Comparison of ENCODE assay signal across 19 mouse cellular contexts in genomic region chr6:90532575-90533190, GRCm38 (mm10).
"Had no signal": no experiment of that assay in that cellular context is flagged by ENCODE, and none has a peak within 500 bp of the region (broad histone marks: within the 10 kb centered on the region; RNA-seq: fewer than 3 reads in every experiment).

No protein-coding gene starts in this region.

- H3K4me2 ChIP-seq: lung, embryonic 14.5 days; midbrain, embryonic 11.5 days; midbrain, embryonic 13.5 days; neural tube, embryonic 13.5 days; neural tube, embryonic 15.5 days had no signal

- H3K9ac ChIP-seq: lung, embryonic 14.5 days; midbrain, embryonic 13.5 days; neural tube, embryonic 13.5 days; neural tube, embryonic 15.5 days had no signal

- ATAC-seq: midbrain, embryonic 13.5 days; midbrain, embryonic 16.5 days had no signal

- H3K27me3 ChIP-seq: midbrain, embryonic 13.5 days; neural tube, embryonic 13.5 days; neural tube, embryonic 15.5 days had no signal

- H3K27ac ChIP-seq: midbrain, embryonic 13.5 days had no signal

- H3K36me3 ChIP-seq: midbrain, embryonic 13.5 days; neural tube, embryonic 13.5 days; neural tube, embryonic 15.5 days had no signal

- DNase-seq: lung, adult 18-20 months; lung, embryonic 14.5 days; lung, postnatal 10 days; lung, postnatal 4 days; retina, postnatal 1 day; right cerebral cortex, adult 18-20 months; right cerebral cortex, postnatal 25 days; right cerebral cortex, postnatal 4 days; spleen, adult 18-20 months; thymus, adult 18-20 months; thymus, postnatal 14 days; thymus, postnatal 36 days had no signal

- H3K9me3 ChIP-seq: megakaryocyte, embryonic 14.5 days; midbrain, embryonic 13.5 days; neural tube, embryonic 13.5 days; neural tube, embryonic 15.5 days had no signal

- H3K4me3 ChIP-seq: megakaryocyte, embryonic 14.5 days; midbrain, embryonic 13.5 days; myocyte; neural tube, embryonic 13.5 days; neural tube, embryonic 15.5 days had no signal
